Mouse (Mus musculus) hindbrain, embryonic 11.5 days (tissue): ENCODE data around the gene Ago3. TPM values are rescaled to one million over a fixed set of nuclear protein-coding genes. Genes with fewer than 3 reads are reported as not detected.

Experiments used
- ATAC-seq: fragments of 200-750 bp; cut with Nextera tagmentation; 2 replicates; pipeline ENCODE4 v1.8.0; 2017; ENCODE audit warnings: mild to moderate bottlenecking, moderate TSS enrichment, moderate library complexity; ENCODE audit not compliant: low FRiP score
- DNase-seq: peaks from one replicate; pipeline ENCODE4 v3.0.0-alpha.2; 2015; ENCODE audit warnings: low spot score
- H3K27ac ChIP-seq: fragments of 300-500 bp; sonication (generic); 2 replicates; pipeline ENCODE4 v1.5.1; 2014; ENCODE audit warnings: mild to moderate bottlenecking, low read depth, low read length
- H3K27me3 ChIP-seq: fragments of 300-500 bp; sonication (generic); 2 replicates; pipeline ENCODE4 v1.6.1; 2014; ENCODE audit warnings: mild to moderate bottlenecking, low read length, moderate library complexity, mixed read lengths; ENCODE audit not compliant: control insufficient read depth, insufficient read depth
- H3K36me3 ChIP-seq: fragments of 300-500 bp; sonication (generic); 2 replicates; pipeline ENCODE4 v1.6.1; 2014; ENCODE audit warnings: mild to moderate bottlenecking, low read length, moderate library complexity, mixed read lengths; ENCODE audit not compliant: control insufficient read depth, insufficient read depth
- H3K4me1 ChIP-seq: fragments of 300-500 bp; sonication (generic); replicated peaks from 2 replicates; pipeline ENCODE4 v1.6.1; 2014; ENCODE audit warnings: low read length, mixed read lengths; ENCODE audit not compliant: control insufficient read depth, insufficient read depth
- H3K4me2 ChIP-seq: fragments of 300-500 bp; sonication (generic); replicated peaks from 2 replicates; pipeline ENCODE4 v1.6.1; 2014; ENCODE audit warnings: mild to moderate bottlenecking, low read depth, low read length
- H3K4me3 ChIP-seq: fragments of 300-500 bp; sonication (generic); 2 replicates; pipeline ENCODE4 v1.5.1; 2014; ENCODE audit warnings: low read depth, low read length
- H3K9ac ChIP-seq: fragments of 300-500 bp; sonication (generic); 2 replicates; pipeline ENCODE4 v1.6.1; 2014; ENCODE audit warnings: low read depth, low read length
- H3K9me3 ChIP-seq: fragments of 300-500 bp; sonication (generic); 2 replicates; pipeline ENCODE4 v1.6.1; 2016; ENCODE audit warnings: low read length; ENCODE audit not compliant: control insufficient read depth
- WGBS: fragments of 180-500 bp; shearing (Covaris S2); extraction: QIAGEN DNeasy Blood & Tissue Kit; methylation state at CpG from one replicate; pipeline ENCODE4 v1.1.7; 2014; 5-methylcytosine and 5-hydroxymethylcytosine counted together
- polyA plus RNA-seq: library from polyadenylated mRNA; unstranded; fragments of >200 nt; fragmentation: Nextera tagmentation; extraction: Ambion mirVana; gene quantifications from 2 replicates; pipeline ENCODE4 v1.2.1, GENCODE M21; 2014

Ago3 gene
- polyA plus RNA-seq, 1 experiment from 2014 or later = 16.1 TPM

DNA sequence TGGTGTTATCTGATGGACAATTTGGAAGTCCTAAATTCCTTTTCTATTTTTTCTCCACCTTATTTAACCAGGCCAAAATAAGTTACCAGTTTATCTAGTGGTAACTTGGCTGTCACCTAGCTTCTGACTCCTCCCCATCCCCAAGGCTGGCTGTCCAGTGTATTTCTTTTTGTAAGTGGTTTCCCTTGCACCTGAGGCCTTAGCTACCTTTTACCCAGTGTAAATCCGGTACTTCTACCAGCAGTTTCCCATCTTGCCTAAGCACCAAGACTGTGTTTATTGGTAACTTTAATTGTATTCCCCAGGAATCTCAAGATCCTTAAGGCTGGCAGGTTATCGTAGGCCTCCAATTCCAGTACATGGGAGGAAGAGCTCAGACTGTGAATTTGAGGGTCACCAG, 4.7 kb upstream of the Ago3 start:
- ATAC-seq = no peak

DNA sequence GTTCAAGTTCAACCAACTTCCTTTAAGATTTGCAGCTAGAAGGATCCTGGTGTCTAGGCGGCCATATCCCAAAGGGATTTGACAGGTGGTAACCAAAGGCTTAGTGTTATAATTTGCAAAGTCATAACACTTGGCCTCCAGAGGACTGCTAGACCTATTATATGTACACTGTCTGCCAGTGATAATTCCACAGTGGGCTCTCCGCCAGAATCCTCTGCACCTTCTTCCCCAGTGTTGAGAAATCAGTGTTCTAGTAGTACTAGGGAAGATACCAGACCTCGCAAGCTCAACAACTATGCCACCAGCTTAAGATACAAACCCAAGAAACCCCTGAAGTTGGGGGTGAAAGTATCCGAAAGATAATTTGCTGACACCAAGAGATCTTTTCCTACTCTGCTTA, 3.8 kb upstream of the Ago3 start:
- Histone ChIP-seq H3K4me1 (peaks cover 3% of the 10 kb centered on the region; the same call in 1 of the 2 replicates), H3K27ac (no peak overlapping the region), H3K9ac (no peak overlapping the region), H3K9me3 (no peaks in the 10 kb centered on the region), H3K4me3 (no peak overlapping the region), H3K4me2 (no peak overlapping the region), H3K27me3 (no peaks in the 10 kb centered on the region), H3K36me3 (peaks cover 5% of the 10 kb centered on the region; the same call in 1 of the 2 replicates)
- DNase-seq (no peak), ATAC-seq (no peak)
- WGBS = 87% methylated on average over 4 of the region's 4 CpGs

More for the DNA sequence above, 4.7 kb upstream of the Ago3 start:
- WGBS = 91% methylated on average over 2 of the region's 2 CpGs
- Histone ChIP-seq H3K9me3 (no peaks in the 10 kb centered on the region), H3K9ac (no peak overlapping the region), H3K4me2 (no peak overlapping the region), H3K4me3 (no peak overlapping the region), H3K4me1 (no peaks in the 10 kb centered on the region), H3K27me3 (no peaks in the 10 kb centered on the region), H3K36me3 (peaks cover 9% of the 10 kb centered on the region; the same call in 1 of the 2 replicates), H3K27ac (no peak overlapping the region)
- DNase-seq = no peak

DNA sequence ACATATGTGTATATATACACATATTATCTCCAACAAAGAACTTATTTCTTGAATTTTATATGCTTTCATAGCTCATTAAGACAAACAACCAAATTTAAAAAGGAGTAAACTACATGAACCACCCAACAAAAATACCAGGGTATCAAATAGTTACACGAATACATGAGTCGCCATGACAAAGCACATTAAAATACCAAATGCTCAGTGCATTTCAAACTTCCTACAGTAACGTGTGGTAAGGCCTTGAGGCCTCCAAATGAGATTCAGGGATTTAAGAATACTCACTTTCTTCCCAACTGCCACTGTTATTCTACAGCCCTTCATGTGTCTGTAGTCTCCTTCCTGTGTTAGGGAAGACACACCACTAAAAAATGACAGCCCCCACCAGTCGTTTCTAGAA, 2.4 kb upstream of the Ago3 start:
- Histone ChIP-seq H3K9ac (no peak overlapping the region), H3K27me3 (no peaks in the 10 kb centered on the region), H3K9me3 (no peaks in the 10 kb centered on the region), H3K27ac (no peak overlapping the region), H3K36me3 (peaks cover 5% of the 10 kb centered on the region; the same call in 1 of the 2 replicates), H3K4me2 (no peak overlapping the region), H3K4me1 (peaks cover 3% of the 10 kb centered on the region; the same call in 1 of the 2 replicates), H3K4me3 (no peak overlapping the region)
- DNase-seq (no peak), ATAC-seq (no peak)
- 82% methylated on average over 4 of the region's 4 CpGs for WGBS

DNA sequence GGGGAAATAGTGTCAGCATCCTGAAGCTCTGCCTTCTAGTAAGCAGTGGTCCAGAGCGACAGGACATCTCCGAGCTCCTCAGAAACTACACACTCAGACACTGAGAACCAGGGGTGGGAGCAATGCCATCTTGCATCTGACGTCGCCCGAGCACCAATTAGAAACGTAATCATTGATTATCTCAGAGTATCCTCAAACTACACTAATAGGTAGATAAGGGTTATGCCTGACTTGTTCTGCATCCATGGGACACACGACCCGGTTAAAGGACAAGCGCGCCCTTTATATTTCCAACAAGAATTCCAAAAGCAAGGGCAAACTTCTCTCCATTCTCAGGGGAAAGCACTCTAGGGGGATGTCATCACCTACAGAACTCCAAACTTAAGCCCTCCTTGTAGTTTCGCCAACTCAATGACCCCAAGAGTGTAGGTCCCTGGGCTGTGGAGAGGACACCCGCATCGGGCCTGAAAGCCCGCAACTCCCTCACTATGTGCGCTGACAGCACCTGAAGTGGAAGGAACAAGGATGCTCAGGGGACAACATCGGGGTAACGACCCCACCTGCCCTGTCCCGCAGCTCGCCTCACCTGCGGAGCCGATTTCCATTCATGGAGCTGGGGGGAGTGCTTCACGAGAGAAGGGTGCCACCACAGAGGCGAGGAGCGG, 542 bp downstream of the Ago3 start:
- ATAC-seq = peak; percentile 46
- peak; percentile 40 for DNase-seq
- Histone ChIP-seq H3K4me1 (peaks cover 3% of the 10 kb centered on the region; the same call in 1 of the 2 replicates), H3K4me3 (peak overlapping the region; percentile 90), H3K27ac (peak overlapping the region; percentile 88), H3K36me3 (no peaks in the 10 kb centered on the region), H3K27me3 (no peaks in the 10 kb centered on the region), H3K9ac (peak overlapping the region; percentile 84), H3K4me2 (peak overlapping the region; percentile 85), H3K9me3 (no peaks in the 10 kb centered on the region)
- 3% methylated on average over 24 of the region's 24 CpGs for WGBS

DNA sequence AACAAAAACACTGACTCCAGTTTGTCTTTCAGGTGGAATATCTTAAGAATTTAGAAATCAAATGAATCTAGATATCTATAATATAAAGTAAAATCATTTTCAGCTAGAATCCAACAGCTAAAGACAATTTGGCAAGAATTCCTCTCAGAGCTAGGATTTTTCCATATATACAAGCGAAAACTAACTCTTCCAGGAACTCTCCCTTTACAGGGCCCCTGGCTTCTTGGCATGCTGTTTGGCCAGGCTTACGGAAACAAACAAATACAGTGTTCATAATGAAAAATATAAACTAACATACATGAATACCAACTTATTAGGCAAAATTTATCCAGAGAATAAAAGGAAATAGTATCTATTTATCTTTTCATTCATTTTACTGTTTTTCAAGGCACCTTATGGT, 5.5 kb downstream of the Ago3 start:
- 98% methylated on average over 2 of the region's 2 CpGs for WGBS
- Histone ChIP-seq H3K4me1 (peaks cover 3% of the 10 kb centered on the region; the same call in 1 of the 2 replicates), H3K4me2 (no peak overlapping the region), H3K4me3 (no peak overlapping the region), H3K36me3 (no peaks in the 10 kb centered on the region), H3K27me3 (no peaks in the 10 kb centered on the region), H3K9me3 (no peaks in the 10 kb centered on the region), H3K27ac (no peak overlapping the region), H3K9ac (no peak overlapping the region)
- no peak for ATAC-seq
- no peak for DNase-seq

DNA sequence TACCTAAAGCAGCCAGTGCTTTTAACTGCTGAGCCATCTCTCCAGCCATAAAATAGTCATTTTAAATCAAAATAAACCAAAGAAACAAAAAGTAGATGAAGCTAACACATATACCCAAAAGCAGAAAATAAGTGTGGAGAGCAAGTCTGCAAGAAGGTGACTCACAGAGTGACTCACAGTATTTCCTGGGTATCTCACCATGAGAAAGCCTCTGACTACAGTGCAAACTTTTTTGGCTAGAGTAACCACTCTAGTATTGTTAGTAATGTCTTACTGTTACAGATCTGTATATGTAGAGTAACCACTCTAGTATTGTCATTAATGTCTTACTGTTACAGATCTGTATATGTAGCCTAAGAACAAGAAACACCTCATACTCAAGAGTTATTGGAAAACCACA, 13.6 kb downstream of the Ago3 start:
- no peak for DNase-seq
- Histone ChIP-seq H3K4me2 (no peak overlapping the region), H3K4me1 (no peaks in the 10 kb centered on the region), H3K9ac (no peak overlapping the region), H3K36me3 (no peaks in the 10 kb centered on the region), H3K4me3 (no peak overlapping the region), H3K9me3 (no peaks in the 10 kb centered on the region), H3K27ac (no peak overlapping the region), H3K27me3 (no peaks in the 10 kb centered on the region)
- no peak for ATAC-seq

DNA sequence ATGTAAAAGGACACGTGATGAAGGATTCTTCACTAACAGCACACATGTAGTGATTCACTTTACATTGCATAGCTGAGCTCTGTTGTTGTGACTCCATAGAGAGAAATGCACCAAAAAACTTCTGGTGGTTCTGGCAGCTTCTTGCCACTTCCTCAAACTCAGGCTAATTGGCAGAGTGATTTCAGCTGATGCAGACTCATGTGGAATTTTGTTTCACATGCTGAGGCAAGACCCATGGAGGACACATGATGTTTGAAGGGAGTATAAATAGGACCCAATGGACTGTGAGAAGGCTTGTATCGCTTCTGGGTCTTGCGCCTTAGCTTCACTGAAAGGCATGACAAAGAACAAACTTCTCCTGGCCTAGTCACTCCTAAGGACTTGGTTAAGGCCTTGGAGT, 16.8 kb downstream of the Ago3 start:
- H3K9me3 ChIP-seq = no peaks in the 10 kb centered on the region
- no peak overlapping the region for H3K4me2 ChIP-seq
- DNase-seq (no peak), ATAC-seq (no peak)
- no peak overlapping the region for H3K4me3 ChIP-seq
- H3K36me3 ChIP-seq = no peaks in the 10 kb centered on the region
- WGBS = 96% methylated on average over 3 of the region's 3 CpGs
- H3K4me1 ChIP-seq = no peaks in the 10 kb centered on the region
- H3K9ac ChIP-seq = no peak overlapping the region
- no peaks in the 10 kb centered on the region for H3K27me3 ChIP-seq
- H3K27ac ChIP-seq = no peak overlapping the region

DNA sequence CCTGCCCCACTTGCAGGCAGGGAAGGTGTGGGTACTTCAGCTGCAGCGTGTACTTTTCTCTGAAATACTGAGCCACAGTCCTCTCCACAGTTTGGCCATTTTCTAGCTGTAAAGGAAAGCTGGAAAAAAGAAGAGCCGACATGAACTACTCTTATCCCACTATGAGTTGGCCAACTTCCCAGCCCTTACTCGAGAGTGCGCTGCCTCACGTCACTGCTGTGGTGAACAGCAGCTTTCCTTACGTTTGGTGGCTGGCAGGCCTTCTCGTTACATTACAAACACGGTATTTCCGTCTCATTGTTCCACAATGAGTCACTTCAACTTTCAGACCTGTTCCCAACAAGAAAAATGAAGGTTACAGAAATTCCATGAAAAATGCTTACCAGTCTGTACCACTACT, 57.9 kb downstream of the Ago3 start:
- Histone ChIP-seq H3K27me3 (no peaks in the 10 kb centered on the region), H3K9ac (no peak overlapping the region), H3K4me1 (no peaks in the 10 kb centered on the region), H3K4me2 (no peak overlapping the region), H3K9me3 (no peaks in the 10 kb centered on the region), H3K4me3 (no peak overlapping the region), H3K27ac (no peak overlapping the region), H3K36me3 (no peaks in the 10 kb centered on the region; the same call in 1 of the 2 replicates)
- 93% methylated on average over 9 of the region's 9 CpGs for WGBS
- ATAC-seq (no peak), DNase-seq (no peak)

DNA sequence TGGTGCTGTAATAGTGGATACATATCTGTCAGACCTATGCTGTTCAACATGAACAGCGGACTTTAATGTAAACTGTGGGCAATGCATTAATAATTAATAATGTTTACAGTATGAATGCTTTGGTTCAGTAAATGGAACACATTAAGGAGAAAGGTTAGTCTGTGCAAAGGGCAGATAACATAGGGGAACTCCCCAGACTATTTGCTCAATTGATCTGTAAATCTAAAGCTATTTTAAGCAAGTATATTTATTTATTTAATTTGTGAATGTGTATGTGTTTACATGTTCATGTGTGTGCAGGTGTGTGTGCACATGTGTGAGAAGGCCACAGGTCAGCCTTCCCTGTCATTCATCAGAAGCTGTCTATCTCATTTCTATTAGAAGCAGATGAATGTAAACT, 69.3 kb downstream of the Ago3 start:
- peaks cover 5% of the 10 kb centered on the region; the same call in 1 of the 2 replicates for H3K36me3 ChIP-seq
- no peak overlapping the region for H3K4me2 ChIP-seq
- WGBS = 94% methylated on average over 1 of the region's 1 CpGs
- ATAC-seq (no peak), DNase-seq (no peak)
- no peaks in the 10 kb centered on the region for H3K4me1 ChIP-seq
- no peaks in the 10 kb centered on the region for H3K9me3 ChIP-seq
- H3K9ac ChIP-seq = no peak overlapping the region
- H3K27ac ChIP-seq = no peak overlapping the region
- no peaks in the 10 kb centered on the region for H3K27me3 ChIP-seq
- H3K4me3 ChIP-seq = no peak overlapping the region
